Mouse (Mus musculus): Measurements from ENCODE around the gene Usp50. TPM values are rescaled to one million over a fixed set of nuclear protein-coding genes. Genes with fewer than 3 reads are reported as not detected.

Usp50 gene
- polyA plus RNA-seq, 1 experiment from 2014 or later, result 2.1 TPM

DNA sequence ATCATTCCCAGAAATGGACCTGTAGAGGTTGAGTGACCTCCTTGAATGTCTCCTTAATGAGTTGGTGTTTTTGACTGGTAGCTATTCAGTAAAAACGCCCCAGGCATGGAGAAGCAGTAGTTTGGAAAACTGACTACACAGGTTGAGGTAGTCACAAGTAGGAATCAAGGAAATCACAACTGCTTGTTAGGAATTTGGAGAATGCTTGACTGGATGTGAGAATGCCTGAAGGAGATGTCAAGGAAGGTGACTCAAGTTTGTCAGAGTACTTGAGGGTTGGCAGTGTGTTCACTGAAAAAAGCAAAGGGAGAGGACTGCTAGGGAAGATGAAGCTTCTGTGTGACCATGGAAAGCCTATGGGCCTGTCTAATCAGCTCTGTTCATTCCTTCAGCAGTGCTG is 105.9 kb downstream of the Usp50 start:
- 94% methylated on average over 1 of the region's 1 CpGs for WGBS
- Histone ChIP-seq H3K27me3 (ENCODE audit: control insufficient read depth, insufficient read depth, low read length) (no peaks in the 10 kb centered on the region), H3K9me3 (ENCODE audit: control insufficient read depth, low read length) (no peaks in the 10 kb centered on the region), H3K9ac (ENCODE audit: low read length) (no peak overlapping the region), H3K4me2 (ENCODE audit: low read depth) (no peak overlapping the region), H3K27ac (ENCODE audit: low read depth, low read length) (no peak overlapping the region), H3K4me3 (ENCODE audit: low read depth, low read length) (no peak overlapping the region), H3K36me3 (ENCODE audit: control insufficient read depth, insufficient read depth, low read length) (no peaks in the 10 kb centered on the region; the same call in 1 of the 2 replicates), H3K4me1 (ENCODE audit: control insufficient read depth, insufficient read depth, low read length) (peaks cover 3% of the 10 kb centered on the region; the same call in 1 of the 2 replicates)
- DNase-seq (ENCODE audit: low spot score) (no peak), ATAC-seq (ENCODE audit: insufficient read depth, low FRiP score, low TSS enrichment) (no peak)

DNA sequence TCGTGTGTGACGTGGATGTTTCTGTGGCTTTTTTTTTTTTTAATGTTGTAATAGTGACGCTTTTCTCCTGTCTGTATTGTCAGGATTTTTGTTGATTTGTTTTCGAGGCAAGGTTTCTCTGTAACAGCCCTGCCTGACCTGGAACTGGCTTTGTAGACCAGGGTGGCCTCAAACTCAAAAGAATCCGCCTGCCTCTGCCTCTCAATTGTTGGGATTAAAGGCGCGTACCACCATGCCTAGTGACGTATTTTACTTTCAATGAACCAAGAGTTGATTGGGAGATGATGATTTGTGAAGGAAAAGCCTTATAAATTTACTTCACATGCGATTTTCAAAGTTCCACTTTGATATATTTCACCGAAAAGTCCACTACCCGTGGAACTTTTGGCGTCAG is 107.2 kb downstream of the Usp50 start, which contains the start of gene Gabpb1:
Gene Gabpb1, minus strand, starts transcription at position 216 of the 394 bp plus-strand sequence.
- 31% methylated on average over 12 of the region's 12 CpGs for WGBS
- ATAC-seq (ENCODE audit: insufficient read depth, low FRiP score, low TSS enrichment), result no peak

DNA sequence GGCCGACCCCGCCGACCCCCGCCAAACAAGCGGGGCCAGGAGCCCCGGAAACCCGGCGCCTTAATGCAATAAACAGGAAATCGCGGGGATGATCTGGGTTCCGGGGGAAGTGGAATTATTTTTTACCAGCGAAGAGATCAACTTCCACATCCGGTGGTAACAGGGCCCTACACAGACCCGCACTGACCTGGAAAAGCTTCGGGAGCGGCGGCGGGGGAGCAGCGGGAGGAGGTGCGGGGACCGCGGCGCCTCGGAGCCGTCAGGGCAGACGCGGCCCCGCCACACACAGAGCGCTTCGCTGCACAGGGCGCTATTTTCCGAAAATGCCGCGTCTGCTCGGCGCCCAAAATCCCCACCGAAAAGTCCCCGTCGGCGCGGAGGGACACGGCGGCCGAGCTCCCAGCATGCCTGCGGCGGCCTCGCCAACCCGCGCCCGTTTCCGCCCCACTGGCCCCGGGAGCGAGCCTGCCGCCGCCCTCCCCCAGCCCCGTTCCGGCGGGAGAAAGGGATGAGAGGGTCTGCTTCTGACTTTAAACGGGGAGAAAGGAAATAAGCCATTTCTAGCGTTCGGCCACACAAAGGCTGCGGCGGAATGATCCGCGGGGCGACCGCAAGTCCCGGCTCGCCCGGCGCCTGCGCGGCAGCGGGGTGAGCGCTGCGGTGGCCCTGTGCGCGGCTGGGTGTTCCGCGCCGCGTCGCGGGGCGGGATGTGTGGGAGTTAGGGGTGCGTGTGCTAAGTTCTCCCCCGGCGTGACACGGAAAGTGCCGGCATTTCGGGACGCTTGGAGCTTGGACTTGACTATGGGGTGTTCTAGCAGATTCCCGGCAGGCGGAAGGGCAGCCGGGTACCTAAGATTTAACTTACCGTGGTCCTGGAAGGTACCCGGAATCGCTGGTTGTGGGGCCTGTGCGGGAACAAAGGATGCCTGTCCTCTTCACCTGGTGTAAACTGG is 107.8 kb downstream of the Usp50 start:
- Histone ChIP-seq H3K9me3 (ENCODE audit: control insufficient read depth, low read length) (no peaks in the 10 kb centered on the region), H3K9ac (ENCODE audit: low read length) (peak overlapping the region; percentile 100), H3K4me1 (ENCODE audit: control insufficient read depth, insufficient read depth, low read length) (peaks cover 3% of the 10 kb centered on the region; the same call in 1 of the 2 replicates), H3K4me2 (ENCODE audit: low read depth) (peak overlapping the region; percentile 55), H3K4me3 (ENCODE audit: low read depth, low read length) (peak overlapping the region; percentile 98), H3K36me3 (ENCODE audit: control insufficient read depth, insufficient read depth, low read length) (no peaks in the 10 kb centered on the region; the same call in 1 of the 2 replicates), H3K27ac (ENCODE audit: low read depth, low read length) (peak overlapping the region; percentile 100), H3K27me3 (ENCODE audit: control insufficient read depth, insufficient read depth, low read length) (no peaks in the 10 kb centered on the region)
- DNase-seq (ENCODE audit: low spot score) (peak; percentile 92), ATAC-seq (ENCODE audit: insufficient read depth, low FRiP score, low TSS enrichment) (peak; percentile 87)
- WGBS, result 0% methylated on average over 89 of the region's 99 CpGs

More for the DNA sequence above, 107.2 kb downstream of the Usp50 start, which contains the start of gene Gabpb1:
- Histone ChIP-seq H3K4me3 (ENCODE audit: low read depth, low read length) (peak within 1 kb of the TSS; percentile 98), H3K27me3 (ENCODE audit: control insufficient read depth, insufficient read depth, low read length) (no peaks in the 10 kb centered on the region), H3K9me3 (ENCODE audit: control insufficient read depth, low read length) (no peaks in the 10 kb centered on the region), H3K36me3 (ENCODE audit: control insufficient read depth, insufficient read depth, low read length) (no peaks in the 10 kb centered on the region; the same call in 1 of the 2 replicates), H3K4me1 (ENCODE audit: control insufficient read depth, insufficient read depth, low read length) (peaks cover 3% of the 10 kb centered on the region; the same call in 1 of the 2 replicates), H3K4me2 (ENCODE audit: low read depth) (peak within 1 kb of the TSS; percentile 55), H3K9ac (ENCODE audit: low read length) (peak within 1 kb of the TSS; percentile 100), H3K27ac (ENCODE audit: low read depth, low read length) (peak within 1 kb of the TSS; percentile 100)
- DNase-seq (ENCODE audit: low spot score), result no peak

DNA sequence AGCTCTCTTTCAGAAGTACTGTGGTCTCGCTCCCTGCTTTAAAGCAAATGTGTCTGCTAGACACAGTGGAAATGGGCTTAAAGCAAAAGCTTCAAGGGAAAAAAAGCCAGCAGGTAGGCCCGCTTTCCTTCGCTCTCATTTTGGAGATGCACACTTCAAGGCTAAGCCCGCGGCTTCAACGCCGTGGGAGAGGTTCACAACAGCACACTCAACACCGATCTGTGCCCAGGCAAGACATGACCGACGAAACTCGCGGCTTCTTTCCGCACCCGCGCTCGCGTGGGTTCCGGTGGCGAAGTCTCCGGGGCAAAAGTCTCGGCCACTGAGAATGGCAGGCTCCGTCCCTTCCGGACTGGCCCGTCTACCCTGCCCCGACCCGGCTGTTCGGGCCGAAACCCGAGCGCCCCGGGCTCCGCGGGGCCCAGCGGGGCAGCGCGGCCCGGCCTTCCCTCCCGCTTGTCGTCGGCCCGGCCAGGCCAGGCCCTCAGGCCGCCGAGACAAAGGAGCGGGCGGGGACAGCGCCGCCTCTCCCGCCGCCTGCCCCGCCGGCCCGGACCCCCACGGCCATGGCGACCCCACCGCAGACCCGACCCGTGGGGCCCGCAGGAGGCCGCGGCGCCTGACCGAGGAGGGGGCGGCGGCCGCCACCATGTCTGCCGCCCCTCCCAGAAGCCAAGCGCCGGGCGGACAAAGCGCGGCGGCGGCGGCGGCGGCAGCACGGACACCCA is 108.7 kb downstream of the Usp50 start:
- Histone ChIP-seq H3K4me2 (ENCODE audit: low read depth) (peak overlapping the region; percentile 55), H3K4me1 (ENCODE audit: control insufficient read depth, insufficient read depth, low read length) (peaks cover 3% of the 10 kb centered on the region; the same call in 1 of the 2 replicates), H3K36me3 (ENCODE audit: control insufficient read depth, insufficient read depth, low read length) (no peaks in the 10 kb centered on the region; the same call in 1 of the 2 replicates), H3K4me3 (ENCODE audit: low read depth, low read length) (peak overlapping the region; percentile 98), H3K27me3 (ENCODE audit: control insufficient read depth, insufficient read depth, low read length) (no peaks in the 10 kb centered on the region), H3K9me3 (ENCODE audit: control insufficient read depth, low read length) (no peaks in the 10 kb centered on the region), H3K9ac (ENCODE audit: low read length) (peak overlapping the region; percentile 100), H3K27ac (ENCODE audit: low read depth, low read length) (peak overlapping the region; percentile 100)
- peak; percentile 65 for ATAC-seq (ENCODE audit: insufficient read depth, low FRiP score, low TSS enrichment)
- under 1% methylated on average over 64 of the region's 77 CpGs for WGBS
- DNase-seq (ENCODE audit: low spot score), result peak; percentile 66

DNA sequence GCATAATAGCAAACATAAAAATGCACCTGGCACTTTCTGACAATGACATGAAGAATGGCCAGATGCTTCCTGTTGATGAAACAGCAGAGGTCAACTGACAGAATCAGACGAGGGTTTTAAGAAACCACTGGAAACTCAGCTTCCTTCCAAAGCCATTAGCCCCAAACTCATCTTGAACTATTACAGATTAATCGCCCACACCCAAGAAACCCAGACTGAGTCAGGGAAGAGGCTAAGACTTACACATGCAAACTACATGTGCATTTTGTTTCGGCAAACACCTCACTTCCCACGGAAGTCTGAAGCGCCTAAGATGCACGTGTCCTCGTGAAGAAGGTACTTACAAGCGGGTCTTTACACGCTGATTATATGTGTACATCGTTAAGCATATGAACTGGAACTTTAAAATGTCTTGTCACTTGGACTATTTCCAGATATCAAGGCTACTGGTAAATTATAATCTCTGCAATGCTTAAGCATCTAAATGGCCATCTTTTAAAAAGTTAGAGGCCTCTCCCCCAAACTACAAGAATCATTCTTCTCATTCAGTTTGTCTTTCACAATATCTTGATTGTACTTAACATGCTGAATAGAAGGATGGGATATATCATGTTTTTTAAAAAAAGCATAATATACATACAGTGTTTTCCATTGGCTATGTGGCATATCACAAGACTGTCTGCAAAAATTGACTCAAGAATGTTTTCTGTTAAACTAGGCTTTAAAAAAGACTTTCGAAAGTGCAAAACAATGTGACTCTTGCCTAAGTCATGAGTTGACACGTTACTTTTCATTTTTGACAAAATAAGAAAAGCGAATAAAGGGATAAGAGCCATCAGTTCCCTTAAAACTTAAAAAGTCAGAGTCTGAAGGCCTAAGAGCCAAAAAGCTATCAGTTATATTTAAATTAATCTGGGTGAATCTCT is 109.7 kb downstream of the Usp50 start:
- ATAC-seq (ENCODE audit: insufficient read depth, low FRiP score, low TSS enrichment) (no peak), DNase-seq (ENCODE audit: low spot score) (no peak)
- H3K27me3 ChIP-seq (ENCODE audit: control insufficient read depth, insufficient read depth, low read length), result no peaks in the 10 kb centered on the region
- no peaks in the 10 kb centered on the region for H3K9me3 ChIP-seq (ENCODE audit: control insufficient read depth, low read length)
- H3K4me3 ChIP-seq (ENCODE audit: low read depth, low read length), result peak overlapping the region; percentile 98
- H3K4me1 ChIP-seq (ENCODE audit: control insufficient read depth, insufficient read depth, low read length), result peaks cover 3% of the 10 kb centered on the region; the same call in 1 of the 2 replicates
- peak overlapping the region; percentile 100 for H3K9ac ChIP-seq (ENCODE audit: low read length)
- peak overlapping the region; percentile 55 for H3K4me2 ChIP-seq (ENCODE audit: low read depth)
- no peak overlapping the region; the same call in 1 of the 2 replicates for H3K27ac ChIP-seq (ENCODE audit: low read depth, low read length)
- no peaks in the 10 kb centered on the region; the same call in 1 of the 2 replicates for H3K36me3 ChIP-seq (ENCODE audit: control insufficient read depth, insufficient read depth, low read length)
- 72% methylated on average over 13 of the region's 13 CpGs for WGBS

DNA sequence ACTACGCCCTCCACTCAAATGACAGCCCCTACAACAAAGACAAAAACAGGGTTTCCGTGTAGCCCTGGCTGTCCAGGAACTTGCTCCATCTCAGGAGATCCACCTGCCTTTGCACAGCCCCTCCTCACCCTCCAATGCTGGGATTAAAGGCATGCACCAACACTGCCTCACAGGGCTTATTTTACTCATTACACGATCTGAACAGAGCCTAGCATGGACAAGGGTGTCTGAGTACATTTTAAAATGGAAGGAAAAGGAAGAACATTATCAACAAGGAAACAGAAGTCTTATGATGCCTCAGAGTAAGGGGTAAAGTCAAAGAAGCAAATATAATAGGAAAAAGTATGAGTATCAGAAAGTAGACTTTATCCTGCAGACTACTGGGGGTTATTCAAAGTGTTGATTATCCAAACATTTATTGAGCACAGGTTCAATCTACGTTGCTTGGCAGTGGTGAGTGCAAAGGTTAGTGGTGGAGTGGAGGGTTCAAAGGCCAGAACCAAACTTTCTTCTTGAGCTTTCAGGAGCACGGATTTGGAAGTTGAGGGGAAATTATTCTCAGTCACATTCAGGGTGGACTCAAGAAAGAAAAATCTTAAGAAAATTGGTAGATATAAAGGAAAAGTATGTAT is 114.5 kb downstream of the Usp50 start:
- ATAC-seq (ENCODE audit: insufficient read depth, low FRiP score, low TSS enrichment) (no peak), DNase-seq (ENCODE audit: low spot score) (no peak)
- no peak overlapping the region for H3K4me2 ChIP-seq (ENCODE audit: low read depth)
- H3K9me3 ChIP-seq (ENCODE audit: control insufficient read depth, low read length), result no peaks in the 10 kb centered on the region
- no peak overlapping the region for H3K4me3 ChIP-seq (ENCODE audit: low read depth, low read length)
- H3K9ac ChIP-seq (ENCODE audit: low read length), result no peak overlapping the region
- no peak overlapping the region for H3K27ac ChIP-seq (ENCODE audit: low read depth, low read length)
- H3K27me3 ChIP-seq (ENCODE audit: control insufficient read depth, insufficient read depth, low read length), result no peaks in the 10 kb centered on the region
- WGBS, result 89% methylated on average over 5 of the region's 5 CpGs
- no peaks in the 10 kb centered on the region; the same call in 1 of the 2 replicates for H3K36me3 ChIP-seq (ENCODE audit: control insufficient read depth, insufficient read depth, low read length)
- peaks cover 3% of the 10 kb centered on the region; the same call in 1 of the 2 replicates for H3K4me1 ChIP-seq (ENCODE audit: control insufficient read depth, insufficient read depth, low read length)

DNA sequence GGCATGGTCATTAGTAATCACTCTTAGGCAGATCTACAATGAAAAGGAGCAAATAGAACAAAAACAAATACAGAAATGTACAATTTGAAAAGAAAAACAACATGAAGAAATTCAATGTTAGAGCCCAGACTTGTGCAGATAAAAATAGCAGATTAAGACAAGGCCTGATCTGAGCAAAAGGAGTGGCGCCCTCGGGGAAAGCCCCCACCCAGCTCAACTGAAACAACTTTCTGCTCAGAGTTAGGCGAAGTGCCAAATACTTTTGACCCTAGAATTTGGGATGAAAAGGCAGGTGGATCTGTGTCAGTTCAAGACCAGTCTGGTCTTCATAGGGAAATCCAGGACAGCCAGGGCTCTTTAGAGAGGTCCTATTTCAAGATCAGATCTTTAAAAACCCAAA is 117.3 kb downstream of the Usp50 start:
- Histone ChIP-seq H3K36me3 (ENCODE audit: control insufficient read depth, insufficient read depth, low read length) (no peaks in the 10 kb centered on the region; the same call in 1 of the 2 replicates), H3K9ac (ENCODE audit: low read length) (no peak overlapping the region), H3K4me1 (ENCODE audit: control insufficient read depth, insufficient read depth, low read length) (no peaks in the 10 kb centered on the region), H3K27ac (ENCODE audit: low read depth, low read length) (no peak overlapping the region), H3K27me3 (ENCODE audit: control insufficient read depth, insufficient read depth, low read length) (no peaks in the 10 kb centered on the region), H3K4me2 (ENCODE audit: low read depth) (no peak overlapping the region), H3K9me3 (ENCODE audit: control insufficient read depth, low read length) (no peaks in the 10 kb centered on the region), H3K4me3 (ENCODE audit: low read depth, low read length) (no peak overlapping the region)
- ATAC-seq (ENCODE audit: insufficient read depth, low FRiP score, low TSS enrichment), result no peak
- no peak for DNase-seq (ENCODE audit: low spot score)
- WGBS, result 94% methylated on average over 3 of the region's 3 CpGs

Measured in neural tube, embryonic 11.5 days (tissue).